Mouse (Mus musculus) forebrain, postnatal 0 days (tissue): ENCODE data around the gene Pi4ka. TPM values are rescaled to one million over a fixed set of nuclear protein-coding genes. Genes with fewer than 3 reads are reported as not detected.

Experiments used
- ATAC-seq: fragments of 200-750 bp; cut with Nextera tagmentation; 2 replicates; pipeline ENCODE4 v1.8.0; 2017; ENCODE audit warnings: mild to moderate bottlenecking, moderate library complexity
- DNase-seq: peaks from one replicate; pipeline ENCODE4 v3.0.0-alpha.2; 2015
- H3K27ac ChIP-seq: fragments of 300-500 bp; sonication (generic); 2 replicates; pipeline ENCODE4 v1.5.1; 2014; ENCODE audit warnings: low read depth, mild to moderate bottlenecking, antibody characterized with exemption, low read length, moderate library complexity, mixed read lengths
- H3K27me3 ChIP-seq: fragments of 300-500 bp; sonication (generic); 2 replicates; pipeline ENCODE4 v1.6.1; 2014; ENCODE audit warnings: mild to moderate bottlenecking, low read length, mixed read lengths; ENCODE audit not compliant: insufficient read depth
- H3K36me3 ChIP-seq: fragments of 300-500 bp; sonication (generic); 2 replicates; pipeline ENCODE4 v1.6.1; 2014; ENCODE audit warnings: mild to moderate bottlenecking, moderate library complexity; ENCODE audit not compliant: insufficient read depth
- H3K4me1 ChIP-seq: fragments of 300-500 bp; sonication (generic); 2 replicates; pipeline ENCODE4 v1.6.1; 2014; ENCODE audit warnings: antibody characterized with exemption; ENCODE audit not compliant: insufficient read depth
- H3K4me2 ChIP-seq: fragments of 300-500 bp; sonication (generic); 2 replicates; pipeline ENCODE4 v1.6.1; 2014; ENCODE audit warnings: low read depth, mild to moderate bottlenecking, moderate library complexity
- H3K4me3 ChIP-seq: fragments of 300-500 bp; sonication (generic); 2 replicates; pipeline ENCODE4 v1.5.1; 2014; ENCODE audit warnings: low read depth, low read length, mixed read lengths
- H3K9ac ChIP-seq: fragments of 300-500 bp; sonication (generic); 2 replicates; pipeline ENCODE4 v1.6.1; 2014; ENCODE audit warnings: mild to moderate bottlenecking
- H3K9me3 ChIP-seq: fragments of 300-500 bp; sonication (generic); 2 replicates; pipeline ENCODE4 v1.6.1; 2016; ENCODE audit warnings: low read length
- CTCF ChIP-seq: sonication (generic); IDR thresholded peaks from 2 replicates; pipeline ENCODE4 v1.5.1; 2016; ENCODE audit warnings: antibody characterized with exemption, control low read depth, low read depth
- WGBS: fragments of 180-500 bp; shearing (Covaris S2); extraction: QIAGEN DNeasy Blood & Tissue Kit; methylation state at CpG from one replicate; pipeline ENCODE4 v1.1.7; 2014; 5-methylcytosine and 5-hydroxymethylcytosine counted together
- polyA plus RNA-seq: library from polyadenylated mRNA; unstranded; fragments of >200 nt; fragmentation: Nextera tagmentation; extraction: Ambion mirVana; gene quantifications from 2 replicates; pipeline ENCODE4 v1.2.1, GENCODE M21; 2015
- total RNA-seq: library from RNA; depleted of rRNA; stranded (reverse); fragments of >200 nt; gene quantifications from 2 replicates; pipeline ENCODE4 v1.2.3, GENCODE M21; 2014

The Pi4ka gene
- total and polyA plus RNA-seq, 2 experiments from 2014 or later: 41.2 to 107 TPM

GRCm38 (mm10) chr16:17409046-17409445 lies 2.9 kb upstream of the Pi4ka start:
- Histone ChIP-seq H3K9me3 (no peaks in the 10 kb centered on the region), H3K4me3 (no peak overlapping the region), H3K27me3 (no peaks in the 10 kb centered on the region), H3K4me2 (no peak overlapping the region), H3K36me3 (0 out of 2 replicates have a peak, but pooled peaks cover 8% of the 10 kb centered on the region), H3K27ac (no peak overlapping the region), H3K4me1 (peaks cover 18% of the 10 kb centered on the region), H3K9ac (no peak overlapping the region)
- ATAC-seq: no peak
- 94% methylated on average over 2 of the region's 2 CpGs for WGBS
- no peak for DNase-seq
- no peak for TF ChIP-seq CTCF

GRCm38 (mm10) chr16:17406512-17407231 lies 558 bp upstream of the Pi4ka start:
- Histone ChIP-seq H3K4me2 (peak overlapping the region; percentile 58), H3K27me3 (no peaks in the 10 kb centered on the region), H3K4me1 (peaks cover 21% of the 10 kb centered on the region), H3K36me3 (0 out of 2 replicates have a peak, but pooled peaks cover 8% of the 10 kb centered on the region), H3K4me3 (peak overlapping the region; percentile 60), H3K9ac (peak overlapping the region; percentile 85), H3K9me3 (no peaks in the 10 kb centered on the region), H3K27ac (peak overlapping the region; percentile 85; the same call in 1 of the 2 replicates)
- no peak for TF ChIP-seq CTCF
- WGBS: 30% methylated on average over 9 of the region's 9 CpGs
- DNase-seq (peak; percentile 23), ATAC-seq (no peak)

GRCm38 (mm10) chr16:17405271-17405696 lies 830 bp downstream of the Pi4ka start:
- H3K4me3 ChIP-seq: peak overlapping the region; percentile 60
- H3K9me3 ChIP-seq: no peaks in the 10 kb centered on the region
- no peak for TF ChIP-seq CTCF
- peaks cover 21% of the 10 kb centered on the region for H3K4me1 ChIP-seq
- peak overlapping the region; percentile 87 for H3K27ac ChIP-seq
- peak overlapping the region; percentile 58 for H3K4me2 ChIP-seq
- under 1% methylated on average over 22 of the region's 22 CpGs for WGBS
- ATAC-seq (peak; percentile 73), DNase-seq (peak; percentile 70)
- no peaks in the 10 kb centered on the region for H3K27me3 ChIP-seq
- H3K36me3 ChIP-seq: 0 out of 2 replicates have a peak, but pooled peaks cover 5% of the 10 kb centered on the region
- H3K9ac ChIP-seq: peak overlapping the region; percentile 85

- no peaks in the 10 kb centered on the region for H3K36me3 ChIP-seq
- H3K27ac ChIP-seq: no peak overlapping the region
- H3K9me3 ChIP-seq: no peaks in the 10 kb centered on the region
- 76% methylated on average over 1 of the region's 1 CpGs for WGBS
- peaks cover 21% of the 10 kb centered on the region for H3K4me1 ChIP-seq
- DNase-seq (peak; percentile 19), ATAC-seq (no peak)
- no peak overlapping the region for H3K4me3 ChIP-seq
- no peak overlapping the region for H3K9ac ChIP-seq
- H3K4me2 ChIP-seq: no peak overlapping the region
- peak; percentile 65 for TF ChIP-seq CTCF
- no peaks in the 10 kb centered on the region for H3K27me3 ChIP-seq
Observed at GRCm38 (mm10) chr16:17402855-17403254, 3.3 kb downstream of the Pi4ka start.

- no peaks in the 10 kb centered on the region for H3K4me1 ChIP-seq
- no peak for DNase-seq
- TF ChIP-seq CTCF: no peak
- H3K4me3 ChIP-seq: no peak overlapping the region
- no peak for ATAC-seq
- no peak overlapping the region for H3K27ac ChIP-seq
- H3K9me3 ChIP-seq: no peaks in the 10 kb centered on the region
- 66% methylated on average over 4 of the region's 4 CpGs for WGBS
- H3K27me3 ChIP-seq: no peaks in the 10 kb centered on the region
- no peaks in the 10 kb centered on the region for H3K36me3 ChIP-seq
- H3K4me2 ChIP-seq: no peak overlapping the region
- no peak overlapping the region for H3K9ac ChIP-seq
Observed at GRCm38 (mm10) chr16:17392784-17393183, 13.3 kb downstream of the Pi4ka start.

GRCm38 (mm10) chr16:17383594-17384326 lies 22.4 kb downstream of the Pi4ka start:
- ATAC-seq (no peak), DNase-seq (no peak)
- no peak overlapping the region for H3K4me3 ChIP-seq
- no peak for TF ChIP-seq CTCF
- no peak overlapping the region for H3K9ac ChIP-seq
- H3K36me3 ChIP-seq: peaks cover 50% of the 10 kb centered on the region
- no peaks in the 10 kb centered on the region for H3K4me1 ChIP-seq
- no peak overlapping the region for H3K27ac ChIP-seq
- no peak overlapping the region for H3K4me2 ChIP-seq
- H3K27me3 ChIP-seq: no peaks in the 10 kb centered on the region
- WGBS: 89% methylated on average over 2 of the region's 2 CpGs
- H3K9me3 ChIP-seq: no peaks in the 10 kb centered on the region

- Histone ChIP-seq H3K4me3 (no peak overlapping the region), H3K9me3 (no peaks in the 10 kb centered on the region), H3K4me2 (no peak overlapping the region), H3K4me1 (no peaks in the 10 kb centered on the region), H3K27ac (no peak overlapping the region), H3K9ac (no peak overlapping the region), H3K36me3 (peaks cover 50% of the 10 kb centered on the region), H3K27me3 (no peaks in the 10 kb centered on the region)
- no peak for DNase-seq
- ATAC-seq: no peak
- 93% methylated on average over 4 of the region's 4 CpGs for WGBS
- TF ChIP-seq CTCF: no peak
Observed at GRCm38 (mm10) chr16:17382306-17382705, 23.8 kb downstream of the Pi4ka start.
